Mouse (Mus musculus): ENCODE data around the gene Sdc1. TPM values are rescaled to one million over a fixed set of nuclear protein-coding genes. Genes with fewer than 3 reads are reported as not detected.

The Sdc1 gene
- total and polyA plus RNA-seq, 3 experiments: 1.7 to 5.3 (median 2.6) TPM

DNA sequence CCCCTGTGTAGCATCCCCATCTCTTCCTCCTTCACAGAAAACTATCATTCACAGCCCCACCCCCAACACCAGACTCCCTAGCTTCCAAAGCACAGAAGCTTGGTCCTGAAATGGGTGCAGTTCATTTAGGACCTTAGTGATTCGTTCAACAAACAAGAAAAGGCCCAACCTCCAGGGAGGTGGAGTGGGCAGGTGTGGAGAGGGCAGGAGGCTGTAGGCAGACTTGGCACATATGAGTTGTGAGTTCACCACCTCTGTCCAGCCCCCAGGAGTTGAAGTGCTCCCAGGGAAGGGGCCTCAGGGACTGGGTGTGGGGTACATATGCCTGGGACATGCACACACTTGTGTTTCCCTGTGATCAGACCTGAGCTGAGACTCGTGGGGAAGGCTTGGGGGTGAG, 39.8 kb downstream of the Sdc1 start:
- Histone ChIP-seq H3K36me3 (replicated peaks in 1 of 2; ENCODE audit: control insufficient read depth in 1 of 2, insufficient read depth in 1 of 2, low read length in 1 of 2) (no peaks in the 10 kb centered on the region), H3K4me2 (ENCODE audit: insufficient read depth, low read depth, poor library complexity, severe bottlenecking) (no peak overlapping the region), H3K27me3 (replicated peaks) (no peaks in the 10 kb centered on the region)

DNA sequence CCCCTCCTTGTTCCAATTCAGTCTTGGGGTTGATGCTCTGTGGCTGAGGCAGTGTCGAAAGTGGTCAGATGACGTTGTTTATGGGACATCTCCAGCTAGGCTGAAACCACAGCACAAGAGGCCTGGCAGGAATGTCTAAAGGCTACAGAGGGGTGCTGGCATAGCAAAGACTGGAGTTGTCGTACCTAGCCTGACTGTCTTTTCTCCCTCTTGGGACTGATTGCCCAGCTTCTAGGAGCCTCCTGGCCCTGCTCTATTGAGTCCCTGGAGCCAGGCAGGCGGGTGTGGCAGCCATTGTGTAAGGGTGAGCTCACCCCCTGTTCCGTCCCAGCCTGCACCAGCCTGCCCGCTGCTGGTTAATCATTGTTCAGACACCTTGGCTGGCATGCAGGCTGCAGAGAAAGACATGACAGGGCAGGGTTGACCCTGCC, 40.3 kb downstream of the Sdc1 start:
- Histone ChIP-seq H3K9me3 (replicated peaks; ENCODE audit: low read length) (no peaks in the 10 kb centered on the region), H3K36me3 (replicated peaks in 1 of 2; ENCODE audit: control insufficient read depth in 1 of 2, insufficient read depth in 1 of 2, low read length in 1 of 2) (no peaks in the 10 kb centered on the region), H3K9ac (ENCODE audit: insufficient read depth, low read depth) (no peak overlapping the region), H3K4me2 (ENCODE audit: insufficient read depth, low read depth, poor library complexity, severe bottlenecking) (no peak overlapping the region), H3K4me1 (ENCODE audit: control insufficient read depth in 1 of 2, insufficient read depth in 2 of 2) (peaks cover 0 to 8% of the 10 kb centered on the region in 2 experiments; a peak in 1 of 4 replicates), H3K27me3 (replicated peaks) (no peaks in the 10 kb centered on the region), H3K27ac (ENCODE audit: insufficient read depth, low read depth) (no peak overlapping the region), H3K79me2 (replicated peaks; ENCODE audit: control insufficient read depth, extremely low read depth, insufficient read depth, poor library complexity, severe bottlenecking) (no peaks in the 10 kb centered on the region), H3K4me3 (replicated peaks in 1 of 3; ENCODE audit: low read depth in 2 of 3, low read length in 2 of 3, poor library complexity in 1 of 3) (no peak overlapping the region)
- DNase-seq (ENCODE audit: extremely low read depth): no peak
- dilution Hi-C loops (cut with MboI; ENCODE audit: extremely low pct_ligation_motif_present, extremely low pct_unique_long_range_greater_than_20kb, low sequenced_read_pairs): no loop called here
- TF ChIP-seq NELFE (IDR thresholded peaks at IDR 0.05; ENCODE audit: low read depth, low read length): no peak
- TF ChIP-seq RCOR1 (conservative IDR thresholded peaks at IDR 0.05; ENCODE audit: low read depth, low read length): no peak
- TF ChIP-seq ZMIZ1 (IDR thresholded peaks at IDR 0.05; ENCODE audit: low read depth, low read length): no peak
- TF ChIP-seq MYC (IDR thresholded peaks at IDR 0.05; ENCODE audit: low read depth, low read length): no peak
- no peak for TF ChIP-seq MAX (IDR thresholded peaks at IDR 0.05; ENCODE audit: low read length)
- TF ChIP-seq ELF1 (IDR thresholded peaks at IDR 0.05; ENCODE audit: low read depth, low read length): no peak
- TF ChIP-seq MAZ (IDR thresholded peaks at IDR 0.05; ENCODE audit: low read depth, low read length): no peak
- no peak for TF ChIP-seq TBP (conservative IDR thresholded peaks at IDR 0.05; ENCODE audit: low read depth, low read length)
- no peak for TF ChIP-seq SMC3 (IDR thresholded peaks at IDR 0.05; ENCODE audit: low read depth, low read length)
- TF ChIP-seq USF1 (IDR thresholded peaks at IDR 0.05; ENCODE audit: low read depth, low read length): no peak
- TF ChIP-seq MEF2A (IDR thresholded peaks at IDR 0.05; ENCODE audit: borderline replicate concordance, low read depth, low read length): no peak
- no peak for TF ChIP-seq CTCF (conservative IDR thresholded peaks at IDR 0.05 in 1 of 2, IDR thresholded peaks at IDR 0.05 in 1 of 2; ENCODE audit: low read depth in 2 of 2, low read length in 2 of 2)
- no peak for TF ChIP-seq ETS1 (conservative IDR thresholded peaks at IDR 0.05; ENCODE audit: low read depth, low read length)
- in situ Hi-C loops (cut with MboI; ENCODE audit: low pct_ligation_motif_present, low pct_unique_long_range_greater_than_20kb, low sequenced_read_pairs): no loop called here

More for the DNA sequence above, 39.8 kb downstream of the Sdc1 start:
- Histone ChIP-seq H3K79me2 (replicated peaks; ENCODE audit: control insufficient read depth, extremely low read depth, insufficient read depth, poor library complexity, severe bottlenecking) (no peaks in the 10 kb centered on the region), H3K4me1 (ENCODE audit: control insufficient read depth in 1 of 2, insufficient read depth in 2 of 2) (peaks cover 0 to 8% of the 10 kb centered on the region in 2 experiments; a peak in 1 of 4 replicates), H3K9me3 (replicated peaks; ENCODE audit: low read length) (no peaks in the 10 kb centered on the region), H3K9ac (ENCODE audit: insufficient read depth, low read depth) (no peak overlapping the region), H3K4me3 (replicated peaks in 1 of 3; ENCODE audit: low read depth in 2 of 3, low read length in 2 of 3, poor library complexity in 1 of 3) (no peak overlapping the region), H3K27ac (ENCODE audit: insufficient read depth, low read depth) (no peak overlapping the region)
- in situ Hi-C loops (cut with MboI; ENCODE audit: low pct_ligation_motif_present, low pct_unique_long_range_greater_than_20kb, low sequenced_read_pairs) (no loop called here), dilution Hi-C loops (cut with MboI; ENCODE audit: extremely low pct_ligation_motif_present, extremely low pct_unique_long_range_greater_than_20kb, low sequenced_read_pairs) (no loop called here)
- no peak for DNase-seq (ENCODE audit: extremely low read depth)
- TF ChIP-seq TCF12 (IDR thresholded peaks at IDR 0.05; ENCODE audit: low read depth, low read length) (no peak), MAX (IDR thresholded peaks at IDR 0.05; ENCODE audit: low read length) (no peak), SIN3A (IDR thresholded peaks at IDR 0.05; ENCODE audit: low read length) (no peak), JUN (IDR thresholded peaks at IDR 0.05; ENCODE audit: insufficient read depth, low read depth, low read length) (no peak), CHD2 (IDR thresholded peaks at IDR 0.05; ENCODE audit: low read length) (no peak), GABPA (IDR thresholded peaks at IDR 0.05; ENCODE audit: insufficient replicate concordance, low read depth, low read length) (no peak), RCOR1 (conservative IDR thresholded peaks at IDR 0.05; ENCODE audit: low read depth, low read length) (no peak), TBP (conservative IDR thresholded peaks at IDR 0.05; ENCODE audit: low read depth, low read length) (no peak)

Data from CH12.LX (cell line).